Mouse (Mus musculus) stomach, embryonic 16.5 days (tissue): ENCODE measurements around the gene Nprl3. TPM values are rescaled to one million over a fixed set of nuclear protein-coding genes. Genes with fewer than 3 reads are reported as not detected.

Source experiments
- ATAC-seq: fragments of 200-750 bp; cut with Nextera tagmentation; 2 replicates; pipeline ENCODE4 v1.8.0; 2017; ENCODE audit warnings: moderate number of reproducible peaks, moderate TSS enrichment; ENCODE audit not compliant: insufficient read depth, low FRiP score
- H3K27ac ChIP-seq: fragments of 300-500 bp; sonication (generic); 2 replicates; pipeline ENCODE4 v1.5.1; 2014; ENCODE audit warnings: low read length
- H3K27me3 ChIP-seq: fragments of 300-500 bp; sonication (generic); 2 replicates; pipeline ENCODE4 v1.6.1; 2014; ENCODE audit warnings: low read length, control low read depth, mixed read lengths; ENCODE audit not compliant: control insufficient read depth, insufficient read depth
- H3K36me3 ChIP-seq: fragments of 300-500 bp; sonication (generic); 2 replicates; pipeline ENCODE4 v1.6.1; 2014; ENCODE audit warnings: low read length; ENCODE audit not compliant: control insufficient read depth, insufficient read depth
- H3K4me1 ChIP-seq: fragments of 300-500 bp; sonication (generic); 2 replicates; pipeline ENCODE4 v1.6.1; 2014; ENCODE audit warnings: low read length, control low read depth, mixed read lengths; ENCODE audit not compliant: control insufficient read depth, insufficient read depth
- H3K4me2 ChIP-seq: fragments of 300-500 bp; sonication (generic); 2 replicates; pipeline ENCODE4 v1.6.1; 2014; ENCODE audit warnings: low read depth, low read length, mixed read lengths
- H3K4me3 ChIP-seq: fragments of 300-500 bp; sonication (generic); replicated peaks from 2 replicates; pipeline ENCODE4 v1.5.1; 2014; ENCODE audit warnings: mild to moderate bottlenecking, low read length
- H3K9ac ChIP-seq: fragments of 300-500 bp; sonication (generic); 2 replicates; pipeline ENCODE4 v1.6.1; 2014; ENCODE audit warnings: low read length
- H3K9me3 ChIP-seq: fragments of 300-500 bp; sonication (generic); replicated peaks from 2 replicates; pipeline ENCODE4 v1.6.1; 2016; ENCODE audit warnings: low read length, control low read depth; ENCODE audit not compliant: control insufficient read depth
- WGBS: fragments of 180-500 bp; shearing (Covaris S2); extraction: QIAGEN DNeasy Blood & Tissue Kit; methylation state at CpG from one replicate; pipeline ENCODE4 v1.1.7; 2014; 5-methylcytosine and 5-hydroxymethylcytosine counted together
- polyA plus RNA-seq: library from polyadenylated mRNA; unstranded; fragments of >200 nt; fragmentation: Nextera tagmentation; extraction: Ambion mirVana; gene quantifications from 2 replicates; pipeline ENCODE4 v1.2.1, GENCODE M21; 2015

Gene Nprl3
- polyA plus RNA-seq, 1 experiment from 2014 or later, result 36.8 TPM

GRCm38 (mm10) chr11:32193156-32193555 is 74.4 kb downstream of the Nprl3 start:
- Histone ChIP-seq H3K4me1 (no peaks in the 10 kb centered on the region), H3K27me3 (no peaks in the 10 kb centered on the region), H3K9ac (no peak overlapping the region), H3K4me2 (no peak overlapping the region), H3K4me3 (no peak overlapping the region), H3K27ac (no peak overlapping the region), H3K9me3 (no peaks in the 10 kb centered on the region), H3K36me3 (no peaks in the 10 kb centered on the region)
- 81% methylated on average over 10 of the region's 10 CpGs for WGBS
- ATAC-seq, result no peak

GRCm38 (mm10) chr11:32190603-32191110 is 76.8 kb downstream of the Nprl3 start:
- H3K9me3 ChIP-seq, result no peaks in the 10 kb centered on the region
- H3K9ac ChIP-seq, result no peak overlapping the region
- no peak overlapping the region for H3K4me2 ChIP-seq
- no peak for ATAC-seq
- no peak overlapping the region for H3K27ac ChIP-seq
- WGBS, result 73% methylated on average over 13 of the region's 13 CpGs
- no peaks in the 10 kb centered on the region for H3K4me1 ChIP-seq
- no peaks in the 10 kb centered on the region for H3K36me3 ChIP-seq
- H3K27me3 ChIP-seq, result no peaks in the 10 kb centered on the region
- no peak overlapping the region for H3K4me3 ChIP-seq

DNA sequence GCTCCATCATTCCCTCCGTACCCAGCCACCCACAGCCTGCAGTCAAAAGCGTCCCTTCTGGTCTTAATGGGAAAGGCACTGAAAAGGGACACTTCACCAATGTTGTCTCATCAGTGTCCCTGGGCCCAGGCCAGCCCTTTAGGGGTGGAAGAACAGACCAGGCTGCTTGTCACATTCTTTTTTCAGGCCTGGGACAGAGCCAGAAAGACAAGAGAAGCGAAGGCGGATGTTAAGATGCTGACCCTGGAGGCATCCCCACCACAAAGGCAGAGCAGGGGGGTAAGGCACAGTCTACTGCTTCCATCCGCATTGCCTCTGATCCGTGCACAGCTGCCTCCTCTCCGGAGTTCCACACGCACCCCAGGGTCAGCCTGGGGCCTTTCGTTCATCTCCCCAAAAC is 77.4 kb downstream of the Nprl3 start:
- no peak overlapping the region for H3K9ac ChIP-seq
- no peaks in the 10 kb centered on the region for H3K36me3 ChIP-seq
- no peaks in the 10 kb centered on the region for H3K27me3 ChIP-seq
- WGBS, result 81% methylated on average over 9 of the region's 9 CpGs
- H3K9me3 ChIP-seq, result no peaks in the 10 kb centered on the region
- H3K27ac ChIP-seq, result no peak overlapping the region
- H3K4me1 ChIP-seq, result no peaks in the 10 kb centered on the region
- ATAC-seq, result no peak
- no peak overlapping the region for H3K4me2 ChIP-seq
- H3K4me3 ChIP-seq, result no peak overlapping the region

DNA sequence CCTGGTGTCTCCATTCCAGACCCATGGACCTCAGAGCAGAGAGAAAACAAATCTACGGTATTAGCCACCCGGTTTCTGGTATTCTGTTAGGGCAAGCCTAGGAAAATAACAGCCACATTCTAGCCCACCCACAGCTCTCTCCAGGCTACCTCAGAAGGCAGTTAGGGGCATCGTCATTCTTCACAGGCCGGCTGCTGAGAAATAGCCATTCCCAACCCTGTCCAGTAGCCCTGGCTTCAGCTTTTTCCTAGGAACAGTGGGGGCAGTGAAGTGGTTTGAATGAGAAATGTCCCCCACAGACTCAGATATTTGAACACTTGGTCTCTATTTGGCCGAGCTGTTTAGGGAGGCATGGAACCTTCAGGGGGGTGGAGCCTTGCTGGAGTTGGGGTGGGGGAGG is 78.1 kb downstream of the Nprl3 start:
- H3K4me1 ChIP-seq, result no peaks in the 10 kb centered on the region
- no peak for ATAC-seq
- H3K27me3 ChIP-seq, result no peaks in the 10 kb centered on the region
- H3K4me3 ChIP-seq, result no peak overlapping the region
- no peaks in the 10 kb centered on the region for H3K36me3 ChIP-seq
- 67% methylated on average over 5 of the region's 5 CpGs for WGBS
- no peak overlapping the region for H3K27ac ChIP-seq
- no peak overlapping the region for H3K9ac ChIP-seq
- H3K4me2 ChIP-seq, result no peak overlapping the region
- no peaks in the 10 kb centered on the region for H3K9me3 ChIP-seq

GRCm38 (mm10) chr11:32188881-32189280 is 78.6 kb downstream of the Nprl3 start:
- H3K27me3 ChIP-seq, result no peaks in the 10 kb centered on the region
- no peak overlapping the region for H3K9ac ChIP-seq
- WGBS, result 82% methylated on average over 12 of the region's 12 CpGs
- no peak overlapping the region for H3K4me2 ChIP-seq
- H3K27ac ChIP-seq, result no peak overlapping the region
- H3K9me3 ChIP-seq, result no peaks in the 10 kb centered on the region
- H3K36me3 ChIP-seq, result no peaks in the 10 kb centered on the region
- no peaks in the 10 kb centered on the region for H3K4me1 ChIP-seq
- no peak overlapping the region for H3K4me3 ChIP-seq
- no peak for ATAC-seq

GRCm38 (mm10) chr11:32187256-32187655 is 80.3 kb downstream of the Nprl3 start:
- 87% methylated on average over 4 of the region's 4 CpGs for WGBS
- Histone ChIP-seq H3K27me3 (no peaks in the 10 kb centered on the region), H3K27ac (no peak overlapping the region), H3K9me3 (no peaks in the 10 kb centered on the region), H3K4me1 (no peaks in the 10 kb centered on the region), H3K36me3 (no peaks in the 10 kb centered on the region), H3K9ac (no peak overlapping the region), H3K4me3 (no peak overlapping the region), H3K4me2 (no peak overlapping the region)
- ATAC-seq, result no peak

DNA sequence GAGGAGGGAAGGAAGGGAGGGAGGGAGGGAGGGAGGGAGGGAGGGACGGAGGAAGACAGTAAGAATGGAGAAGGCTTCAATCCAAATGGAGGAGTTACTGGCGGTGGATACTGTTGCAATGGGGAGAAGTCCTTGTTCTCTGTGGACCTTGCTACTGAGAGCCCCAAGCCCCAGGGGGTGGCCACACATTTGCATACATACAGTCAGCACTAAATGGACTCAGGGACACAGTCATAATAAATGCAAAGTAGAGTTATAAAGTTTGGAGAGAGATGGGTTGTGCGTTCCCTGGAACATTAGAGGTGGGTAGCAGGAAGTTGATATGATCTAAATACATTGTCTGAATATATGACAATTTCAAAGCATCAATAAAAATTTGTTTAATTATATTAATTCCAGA is 81.5 kb downstream of the Nprl3 start:
- 83% methylated on average over 3 of the region's 3 CpGs for WGBS
- H3K4me2 ChIP-seq, result no peak overlapping the region

DNA sequence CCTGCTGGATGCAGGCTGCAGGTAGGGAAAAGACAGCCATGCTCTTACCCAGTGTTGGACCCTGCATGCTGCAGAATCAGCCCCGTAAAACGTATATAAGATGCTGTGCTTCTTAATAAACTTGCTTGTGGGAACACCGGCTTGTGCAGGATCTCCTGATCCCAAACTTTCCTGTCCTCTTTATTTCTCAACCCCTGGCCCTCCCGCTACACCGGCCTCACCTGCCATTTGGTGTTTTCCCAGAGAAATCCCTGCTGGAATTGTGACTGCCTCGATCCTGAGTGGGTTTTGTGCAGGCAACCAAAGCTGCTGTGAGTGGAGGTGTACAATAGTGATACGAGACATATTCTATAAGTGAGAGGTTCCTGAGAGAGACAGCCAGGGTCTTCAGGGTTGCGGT is 83.0 kb downstream of the Nprl3 start:
- Histone ChIP-seq H3K9ac (no peak overlapping the region), H3K4me2 (no peak overlapping the region), H3K4me3 (no peak overlapping the region), H3K36me3 (no peaks in the 10 kb centered on the region), H3K27me3 (no peaks in the 10 kb centered on the region), H3K27ac (no peak overlapping the region), H3K4me1 (no peaks in the 10 kb centered on the region), H3K9me3 (no peaks in the 10 kb centered on the region)
- 87% methylated on average over 8 of the region's 8 CpGs for WGBS
- ATAC-seq, result no peak

More for the DNA sequence above, 81.5 kb downstream of the Nprl3 start:
- Histone ChIP-seq H3K4me1 (no peaks in the 10 kb centered on the region), H3K27me3 (no peaks in the 10 kb centered on the region), H3K4me3 (no peak overlapping the region), H3K27ac (no peak overlapping the region), H3K9ac (no peak overlapping the region), H3K36me3 (no peaks in the 10 kb centered on the region), H3K9me3 (no peaks in the 10 kb centered on the region)
- no peak for ATAC-seq

- WGBS, result 44% methylated on average over 24 of the region's 25 CpGs
- Histone ChIP-seq H3K9ac (no peak overlapping the region), H3K27me3 (no peaks in the 10 kb centered on the region), H3K4me3 (no peak overlapping the region), H3K27ac (no peak overlapping the region), H3K4me2 (no peak overlapping the region), H3K36me3 (no peaks in the 10 kb centered on the region), H3K4me1 (no peaks in the 10 kb centered on the region), H3K9me3 (no peaks in the 10 kb centered on the region)
- no peak for ATAC-seq
These were observed 85.3 kb downstream of the Nprl3 start for GRCm38 (mm10) chr11:32181973-32182868.
